Mouse (Mus musculus) spleen, adult 2 months (tissue): Measurements from ENCODE around the gene Lep. TPM values are rescaled to one million over a fixed set of nuclear protein-coding genes. Genes with fewer than 3 reads are reported as not detected.

ENCODE experiments used
- DNase-seq, 2 experiments: peaks; one replicate each; pipeline versions ENCODE4 v3.0.0 to v3.0.0-alpha.2; 2012 to 2021; ENCODE audit warnings: low spot score in 2 of 2, low read depth in 1 of 2
- H3K27ac ChIP-seq: fragments of 200-500 bp; 2 replicates; pipeline ENCODE4 v1.5.1; 2012; ENCODE audit warnings: low read length, inconsistent platforms; ENCODE audit not compliant: insufficient read depth
- H3K27me3 ChIP-seq: fragments of 200-500 bp; 2 replicates; pipeline ENCODE4 v1.6.1; 2012; ENCODE audit warnings: mild to moderate bottlenecking, moderate library complexity, low read length, inconsistent platforms; ENCODE audit not compliant: control insufficient read depth, insufficient read depth
- H3K36me3 ChIP-seq: fragments of 200-500 bp; 2 replicates; pipeline ENCODE4 v1.6.1; 2012; ENCODE audit warnings: mild to moderate bottlenecking, low read length, inconsistent platforms; ENCODE audit not compliant: control insufficient read depth, insufficient read depth
- H3K4me1 ChIP-seq: fragments of 200-500 bp; 2 replicates; pipeline ENCODE4 v1.6.1; 2011; ENCODE audit warnings: inconsistent platforms; ENCODE audit not compliant: control insufficient read depth, insufficient read depth, insufficient read length
- H3K4me3 ChIP-seq: fragments of 200-500 bp; 2 replicates; pipeline ENCODE4 v1.5.1; 2011; ENCODE audit warnings: mild to moderate bottlenecking, inconsistent platforms; ENCODE audit not compliant: insufficient read depth, insufficient read length; ENCODE audit errors: extremely low read depth
- CTCF ChIP-seq: fragments of 200-500 bp; IDR thresholded peaks from 2 replicates; pipeline ENCODE4 v1.5.1; 2011; ENCODE audit warnings: mild to moderate bottlenecking, inconsistent platforms; ENCODE audit not compliant: insufficient read depth, insufficient read length, insufficient replicate concordance; ENCODE audit errors: extremely low read depth
- POLR2A ChIP-seq: fragments of 200-500 bp; IDR thresholded peaks from 2 replicates; pipeline ENCODE4 v1.6.1; 2011; ENCODE audit warnings: low read depth, low read length, inconsistent platforms
- WGBS: fragments of 180-500 bp; shearing (Covaris S2); methylation state at CpG from one replicate; pipeline ENCODE4 v1.1.7; 2018; 5-methylcytosine and 5-hydroxymethylcytosine counted together
- polyA plus RNA-seq: library from polyadenylated mRNA; depleted of rRNA; stranded (reverse); fragments of >200 nt; gene quantifications from 2 replicates; pipeline ENCODE4 v1.2.3, GENCODE M21; 2012

Gene Lep
- polyA plus RNA-seq, 1 experiment = 0.22 TPM

DNA sequence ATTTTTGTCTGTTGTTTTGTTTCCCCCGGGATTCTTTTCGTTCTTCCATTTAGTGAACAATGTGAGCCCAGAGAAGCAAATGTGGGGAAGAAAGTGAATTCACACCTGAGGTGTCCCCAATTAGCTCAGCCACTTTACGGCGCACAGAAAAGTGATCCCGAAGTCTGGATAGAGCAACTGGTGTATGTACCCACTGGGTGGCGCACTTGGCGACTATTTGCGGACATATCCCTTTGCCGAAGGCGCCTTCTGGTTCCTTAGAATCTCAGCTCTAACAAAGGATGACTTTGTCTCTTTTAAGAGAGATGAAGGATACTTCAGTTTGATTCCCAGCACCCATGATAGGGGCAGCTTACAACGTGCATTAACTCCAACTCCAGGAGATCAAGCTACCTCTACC, 32.9 kb downstream of the Lep start:
- Histone ChIP-seq H3K27ac (no peak overlapping the region), H3K4me1 (no peaks in the 10 kb centered on the region), H3K4me3 (no peak overlapping the region), H3K36me3 (no peaks in the 10 kb centered on the region), H3K27me3 (no peaks in the 10 kb centered on the region)
- WGBS = 76% methylated on average over 11 of the region's 11 CpGs
- TF ChIP-seq CTCF (no peak), POLR2A (no peak)
- DNase-seq = no peak

DNA sequence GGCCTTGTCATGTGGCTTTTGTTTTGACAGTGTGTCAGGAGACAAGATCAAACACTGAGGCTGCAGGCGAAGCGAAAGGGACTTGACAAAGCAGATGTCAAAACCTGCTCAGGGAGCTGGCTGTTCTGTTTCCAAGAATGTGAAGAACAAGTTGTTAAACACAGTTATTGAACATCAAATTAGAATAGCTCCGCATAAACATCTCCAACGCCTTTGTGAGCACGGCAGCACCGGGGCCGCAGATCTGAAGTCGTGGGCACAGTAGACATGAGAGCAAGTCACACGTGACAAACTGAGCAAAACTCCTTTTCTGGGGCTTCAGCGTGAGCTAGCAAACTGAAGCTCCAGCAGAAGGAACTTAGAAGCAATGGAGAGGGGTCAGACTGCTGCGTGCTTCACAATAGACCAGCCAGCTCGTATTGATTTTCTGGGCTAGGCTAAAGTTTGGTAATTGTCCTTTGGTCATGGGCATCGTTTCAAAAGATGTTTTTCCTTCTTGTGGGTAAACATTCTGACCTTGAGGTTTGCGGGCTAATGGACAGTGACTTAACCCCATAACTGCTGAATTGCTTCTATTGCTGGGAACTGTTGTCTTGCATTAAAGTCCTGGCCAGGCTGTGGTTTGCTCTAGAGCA, 39.6 kb downstream of the Lep start:
- DNase-seq = no peak
- Histone ChIP-seq H3K4me3 (no peak overlapping the region), H3K27ac (no peak overlapping the region), H3K4me1 (no peaks in the 10 kb centered on the region), H3K36me3 (no peaks in the 10 kb centered on the region), H3K27me3 (no peaks in the 10 kb centered on the region)
- TF ChIP-seq CTCF = no peak
- no peak for TF ChIP-seq POLR2A
- WGBS = 79% methylated on average over 14 of the region's 14 CpGs

DNA sequence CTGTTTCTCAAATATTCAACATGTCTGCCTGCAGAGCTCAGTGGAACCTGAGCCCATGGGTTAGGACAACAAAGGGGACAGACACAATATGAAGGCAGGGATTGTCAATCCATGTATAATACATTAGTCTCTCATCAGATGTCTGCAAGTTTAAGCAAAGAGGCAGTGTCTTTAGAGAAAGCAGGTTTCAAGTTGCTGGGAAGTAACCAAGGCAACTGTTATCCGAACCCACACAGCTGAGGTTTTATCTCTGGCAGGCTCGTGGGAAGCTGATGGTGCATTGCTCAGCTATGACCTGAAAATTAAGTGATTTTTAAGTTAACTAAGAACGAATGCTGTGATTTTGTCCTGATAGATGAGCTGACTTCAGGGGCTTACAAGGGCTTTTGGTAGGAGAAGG, 40.4 kb downstream of the Lep start:
- Histone ChIP-seq H3K4me3 (no peak overlapping the region), H3K4me1 (no peaks in the 10 kb centered on the region), H3K27me3 (no peaks in the 10 kb centered on the region), H3K27ac (no peak overlapping the region), H3K36me3 (no peaks in the 10 kb centered on the region)
- DNase-seq = no peak
- 79% methylated on average over 3 of the region's 3 CpGs for WGBS
- no peak for TF ChIP-seq CTCF
- TF ChIP-seq POLR2A = no peak

DNA sequence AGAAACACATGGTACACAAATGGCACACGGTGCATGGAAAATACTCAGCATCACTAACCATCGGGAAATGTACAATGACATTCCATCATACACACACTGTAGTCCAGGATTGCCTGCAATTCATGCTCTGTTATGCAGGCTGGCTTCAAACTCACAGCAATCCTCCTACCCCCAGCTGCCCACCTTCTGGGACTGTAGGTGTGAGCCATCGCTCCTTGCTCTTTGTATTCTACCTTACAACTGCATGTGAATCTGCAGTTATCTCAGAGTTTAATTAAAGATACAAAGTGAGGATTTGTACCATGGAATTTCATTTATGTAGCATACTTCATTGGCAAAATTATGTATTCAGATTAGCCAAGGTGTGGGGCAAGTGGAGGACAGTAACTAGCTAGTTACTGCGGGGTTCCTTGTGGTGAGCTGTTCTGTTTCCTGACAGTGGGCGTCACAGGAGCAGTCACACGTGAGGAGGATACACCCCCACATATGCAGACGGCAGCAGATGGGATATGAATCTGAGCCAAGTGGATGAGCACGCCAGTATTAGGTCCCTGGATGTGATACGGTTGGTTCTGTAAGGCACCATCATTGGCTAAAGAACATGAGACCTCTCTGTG, 41.3 kb downstream of the Lep start:
- Histone ChIP-seq H3K36me3 (no peaks in the 10 kb centered on the region), H3K27ac (no peak overlapping the region), H3K4me3 (no peak overlapping the region), H3K4me1 (no peaks in the 10 kb centered on the region), H3K27me3 (no peaks in the 10 kb centered on the region)
- DNase-seq = no peak
- 77% methylated on average over 9 of the region's 9 CpGs for WGBS
- TF ChIP-seq CTCF (no peak), POLR2A (no peak)

DNA sequence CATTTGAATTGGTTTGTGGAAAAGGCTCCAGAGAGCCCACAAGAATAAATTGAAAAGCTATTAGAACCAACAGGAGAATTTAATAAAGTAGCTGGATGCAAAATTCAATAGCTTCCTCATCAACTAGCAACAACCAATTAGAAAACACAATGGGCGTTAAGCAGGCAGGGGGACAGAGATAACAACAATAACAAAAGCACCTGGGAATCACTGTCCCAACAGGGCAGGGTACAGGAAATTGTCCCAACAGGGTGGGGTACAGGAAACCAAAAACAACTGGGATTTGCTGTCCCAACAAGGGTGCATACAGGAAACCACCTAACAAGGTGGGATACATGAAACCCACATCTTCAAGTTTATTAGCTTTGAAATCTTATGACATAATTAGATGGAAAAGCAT, 48.4 kb downstream of the Lep start:
- TF ChIP-seq POLR2A = no peak
- TF ChIP-seq CTCF = no peak
- WGBS = 86% methylated on average over 1 of the region's 1 CpGs
- DNase-seq = no peak
- Histone ChIP-seq H3K4me3 (no peak overlapping the region), H3K27me3 (no peaks in the 10 kb centered on the region; the same call in 1 of the 2 replicates), H3K4me1 (no peaks in the 10 kb centered on the region), H3K27ac (no peak overlapping the region), H3K36me3 (no peaks in the 10 kb centered on the region)

DNA sequence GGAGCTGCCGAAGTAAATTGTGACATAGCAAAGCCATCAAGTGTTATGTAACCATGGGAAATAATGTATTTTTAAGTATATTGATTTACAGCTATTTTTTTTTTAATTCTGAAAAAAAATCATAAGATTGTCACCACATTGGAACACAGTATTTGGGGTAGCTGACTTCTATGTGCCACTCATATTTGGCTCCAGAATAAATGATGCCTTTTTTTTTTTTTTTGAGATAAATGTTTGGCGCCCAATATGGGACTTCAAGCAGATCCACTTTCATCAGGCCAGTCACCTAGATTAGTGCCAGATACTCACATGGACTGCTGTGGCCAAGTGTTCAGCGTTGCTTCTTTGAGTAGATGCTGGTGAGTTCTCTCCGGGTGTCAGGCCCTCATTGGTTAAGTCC, 51.5 kb downstream of the Lep start:
- H3K27me3 ChIP-seq = no peaks in the 10 kb centered on the region; the same call in 1 of the 2 replicates
- H3K4me1 ChIP-seq = no peaks in the 10 kb centered on the region
- TF ChIP-seq POLR2A = no peak
- no peak for TF ChIP-seq CTCF

DNA sequence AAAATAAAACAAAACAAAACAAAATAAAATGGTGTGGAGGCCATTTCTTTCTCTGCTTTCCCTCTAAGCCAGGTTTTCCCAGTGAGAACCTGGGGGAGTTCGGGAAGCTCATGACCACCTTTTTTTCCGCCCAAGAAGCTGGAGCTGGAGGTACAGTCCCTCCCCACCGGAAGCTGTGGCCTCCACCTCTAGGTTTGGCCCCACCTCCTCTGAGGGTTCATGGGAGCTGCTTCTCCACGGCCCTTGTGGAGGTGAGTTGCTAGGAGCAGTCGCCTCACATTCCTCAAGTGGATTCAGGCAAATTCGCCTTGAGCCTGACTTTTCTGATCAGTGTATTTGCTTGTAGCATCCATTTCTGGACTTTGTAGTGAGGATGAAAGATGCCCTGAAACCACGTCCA, 55.7 kb downstream of the Lep start:
- WGBS = 83% methylated on average over 7 of the region's 7 CpGs
- Histone ChIP-seq H3K36me3 (no peaks in the 10 kb centered on the region), H3K27ac (no peak overlapping the region), H3K4me1 (no peaks in the 10 kb centered on the region), H3K4me3 (no peak overlapping the region), H3K27me3 (no peaks in the 10 kb centered on the region; the same call in 1 of the 2 replicates)
- TF ChIP-seq POLR2A (no peak), CTCF (no peak)
- DNase-seq = no peak

More for the DNA sequence above, 51.5 kb downstream of the Lep start:
- no peak overlapping the region for H3K27ac ChIP-seq
- 87% methylated on average over 4 of the region's 4 CpGs for WGBS
- DNase-seq = no peak
- no peak overlapping the region for H3K4me3 ChIP-seq
- no peaks in the 10 kb centered on the region for H3K36me3 ChIP-seq
